Mouse (Mus musculus) CD4-positive, CD25-positive, alpha-beta regulatory T cell (primary cell): ENCODE data around the gene Cmtr2. TPM values are rescaled to one million over a fixed set of nuclear protein-coding genes. Genes with fewer than 3 reads are reported as not detected.

Experiments used
- polyA plus RNA-seq: library from polyadenylated mRNA; unstranded; fragments of 100-300 nt; shearing (Covaris generic); gene quantifications from one replicate; pipeline ENCODE4 v1.2.1, GENCODE M21; 2017

The Cmtr2 gene
- polyA plus RNA-seq = 8.1 TPM

DNA sequence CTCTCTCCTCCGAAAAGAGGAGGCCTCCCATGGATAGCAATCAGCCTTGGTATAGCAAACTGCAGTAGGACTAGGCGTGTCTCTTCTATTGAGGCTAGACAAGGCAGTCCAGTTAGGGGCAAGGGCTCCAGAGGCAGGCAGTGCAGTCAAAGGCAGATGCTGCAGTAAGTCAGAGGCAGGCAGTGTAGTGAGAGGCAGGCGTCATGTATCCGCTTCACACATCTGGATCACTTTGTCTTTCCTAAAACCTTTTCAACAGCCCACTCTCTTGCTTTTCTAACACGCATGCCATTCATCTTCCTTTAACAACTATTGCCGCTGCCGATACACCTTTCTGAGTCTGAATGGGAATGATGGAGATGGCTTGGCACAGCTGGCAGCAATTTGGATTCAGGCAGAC is at the start of gene Cmtr2:
TSS of gene Cmtr2 (plus strand) at position 301 of the 400 bp plus-strand sequence.

DNA sequence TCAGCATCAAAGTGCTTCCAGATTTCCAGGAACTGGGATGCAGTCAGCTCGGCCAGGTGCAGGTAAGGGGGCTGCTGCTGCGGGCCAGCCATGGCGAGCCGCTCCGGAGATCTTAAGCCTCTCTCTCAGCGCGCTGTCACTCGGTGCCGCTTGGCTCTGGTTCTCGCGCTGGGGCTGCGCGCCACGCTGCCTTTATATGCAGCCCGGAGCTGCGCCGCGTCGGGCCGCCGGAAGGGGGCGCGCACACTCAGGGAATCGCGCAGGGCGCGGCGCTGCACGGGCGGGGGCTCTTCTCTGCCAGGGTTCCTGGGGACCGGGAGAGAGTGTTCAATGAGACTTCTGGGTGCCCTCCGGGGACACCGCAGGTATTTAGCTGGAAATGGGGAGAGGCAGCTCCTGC is 47.4 kb upstream of the Cmtr2 start, which contains the start of gene Calb2:
TSS of gene Calb2 (minus strand) at position 165 of the 400 bp plus-strand sequence.

DNA sequence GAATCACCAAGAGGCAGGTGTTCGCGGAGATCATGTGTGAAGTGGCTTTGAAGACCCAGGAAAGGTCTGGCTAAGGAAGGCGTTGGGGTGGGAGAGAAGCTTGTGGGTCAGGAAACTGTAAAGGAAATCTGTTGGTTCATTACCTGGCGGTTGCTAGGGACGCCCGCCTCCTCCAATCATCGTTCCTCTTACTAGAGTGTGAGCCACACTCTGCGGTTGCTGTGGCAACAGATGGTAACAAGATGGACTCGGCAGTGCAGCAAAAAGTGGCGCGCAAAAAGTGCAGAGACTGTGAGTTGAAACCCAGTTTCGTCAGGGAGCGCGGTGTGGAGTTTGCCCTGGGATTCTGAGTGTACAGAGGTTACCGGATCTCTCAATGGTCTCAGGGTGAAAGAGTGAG is 51.3 kb downstream of the Cmtr2 start, which contains the start of gene Hydin:
TSS of gene Hydin (plus strand) at position 237 of the 400 bp plus-strand sequence.

Other genes starting within 250 kb of the Cmtr2 start
- not detected for gene Tat, start 225.2 kb upstream of the Cmtr2 start, polyA plus RNA-seq
- gene Chst4, start 175.9 kb upstream of the Cmtr2 start, polyA plus RNA-seq = not detected
- 0.92 TPM for gene Zfp612, start 135.9 kb upstream of the Cmtr2 start, polyA plus RNA-seq
- gene Gm21964, start 114.5 kb upstream of the Cmtr2 start, polyA plus RNA-seq = not detected
- gene Gm17720, start 112.9 kb upstream of the Cmtr2 start, polyA plus RNA-seq = not detected
- gene Calb2, start 47.5 kb upstream of the Cmtr2 start, polyA plus RNA-seq = not detected
- gene Hydin, start 51.3 kb downstream of the Cmtr2 start, polyA plus RNA-seq = 0.08 TPM